Mouse (Mus musculus): ENCODE data around the gene Ntng1.

Ntng1 gene

DNA sequence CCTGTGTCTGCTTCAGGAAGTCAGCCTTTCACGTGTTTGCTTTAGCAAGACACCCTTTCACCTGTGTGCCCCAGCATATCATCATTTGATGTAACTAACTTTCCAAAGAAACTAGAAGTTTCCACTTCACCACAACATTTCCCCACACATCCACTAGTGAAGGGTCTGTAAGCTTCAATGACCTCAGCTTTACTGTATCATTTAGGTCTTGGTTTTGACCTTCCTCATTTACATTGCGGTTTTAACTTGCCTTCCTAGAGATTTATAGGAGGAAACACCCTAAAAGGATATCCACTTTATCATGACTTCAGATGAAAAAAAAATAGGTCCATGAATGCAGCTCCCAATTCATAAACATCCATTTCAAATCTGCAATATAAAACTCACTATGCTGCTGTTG lies 89.7 kb downstream of the Ntng1 start:
- no peak for DNase-seq (ENCODE audit: low spot score in 2 of 2)

DNA sequence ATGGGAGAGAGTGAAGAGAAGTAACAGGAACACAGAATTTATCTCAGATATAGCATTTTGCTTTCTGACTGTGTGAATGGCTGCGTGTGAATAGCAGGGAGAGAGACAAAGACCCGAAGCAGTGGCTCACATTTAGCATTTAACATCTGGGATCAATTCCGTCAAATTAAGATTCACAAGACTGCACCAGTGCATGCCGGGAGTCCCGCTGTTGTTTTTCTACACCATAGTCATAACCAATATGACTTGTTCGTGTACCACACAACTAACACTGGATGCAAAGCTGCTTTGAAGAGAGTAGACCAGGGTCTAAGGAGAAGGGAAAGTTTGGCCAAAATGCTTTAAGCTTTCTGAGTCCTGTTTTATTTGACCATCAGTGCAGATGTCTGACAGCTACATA lies 95.7 kb downstream of the Ntng1 start:
- no peak for DNase-seq (ENCODE audit: low spot score in 2 of 2)

DNA sequence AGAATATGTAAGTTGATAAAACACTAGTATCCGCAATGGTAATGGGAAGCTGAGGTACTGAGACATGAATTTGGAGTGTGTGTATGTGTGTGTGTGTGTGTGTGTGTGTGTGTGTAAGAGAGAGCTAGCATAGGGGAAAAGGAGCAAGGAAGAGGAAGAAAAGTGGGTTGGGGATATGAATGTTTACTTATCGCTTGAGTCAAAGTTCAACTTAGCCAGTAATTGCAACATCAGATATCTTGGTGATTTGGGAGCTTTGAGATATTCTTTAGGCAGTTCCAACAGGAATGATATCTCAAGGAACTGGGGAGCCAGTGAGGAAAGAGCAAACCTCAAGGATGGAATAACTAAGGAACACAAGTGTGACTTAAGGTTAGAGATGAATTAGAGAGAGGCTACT lies 97.1 kb downstream of the Ntng1 start:
- DNase-seq (ENCODE audit: low spot score in 2 of 2) = no peak

DNA sequence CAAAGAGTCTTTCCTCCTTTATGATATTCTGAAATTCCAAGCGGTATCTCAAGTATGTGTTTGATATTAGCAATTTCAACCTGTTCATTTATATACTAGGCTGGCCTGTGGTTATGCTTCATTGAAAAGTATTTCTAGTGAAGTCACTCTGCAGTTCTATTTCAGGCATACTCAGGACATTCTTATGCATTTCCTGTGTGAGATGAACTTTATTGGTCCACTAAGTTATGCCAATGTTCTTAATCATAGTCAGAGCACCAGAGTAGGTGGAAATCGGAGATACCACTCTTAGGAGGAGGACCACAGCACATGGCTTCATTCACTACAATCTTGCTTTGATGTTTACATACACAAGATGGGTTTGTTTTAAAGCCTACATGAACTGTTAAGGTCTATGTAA lies 99.6 kb downstream of the Ntng1 start:
- no peak for DNase-seq (ENCODE audit: low spot score in 2 of 2)

DNA sequence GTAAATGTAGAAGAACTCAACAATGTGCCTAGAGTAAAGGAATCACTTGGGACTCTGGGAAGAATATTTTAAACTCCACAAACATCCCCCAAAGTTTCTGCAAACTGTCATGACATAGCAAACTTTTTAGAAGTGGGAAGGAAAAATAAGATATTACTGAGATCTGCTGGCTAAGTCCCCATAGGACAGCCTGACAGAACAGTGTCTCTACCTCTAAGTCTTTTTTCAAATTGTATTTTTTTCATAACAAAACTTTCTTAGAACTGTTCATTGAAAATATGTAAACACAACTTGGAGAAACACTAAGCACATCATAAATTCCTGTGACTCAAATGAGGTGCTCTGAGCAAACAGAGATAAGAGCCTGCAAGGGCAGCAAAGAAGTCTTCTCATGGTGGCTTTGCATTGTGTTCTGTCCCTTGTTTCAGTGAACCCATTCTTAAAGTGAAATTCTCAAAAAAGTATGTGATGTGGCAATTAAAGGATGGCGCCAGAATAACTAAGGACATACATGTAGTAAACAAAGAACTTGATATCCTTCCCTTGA lies 100.1 kb downstream of the Ntng1 start:
- no peak for DNase-seq (ENCODE audit: low spot score in 2 of 2)

DNA sequence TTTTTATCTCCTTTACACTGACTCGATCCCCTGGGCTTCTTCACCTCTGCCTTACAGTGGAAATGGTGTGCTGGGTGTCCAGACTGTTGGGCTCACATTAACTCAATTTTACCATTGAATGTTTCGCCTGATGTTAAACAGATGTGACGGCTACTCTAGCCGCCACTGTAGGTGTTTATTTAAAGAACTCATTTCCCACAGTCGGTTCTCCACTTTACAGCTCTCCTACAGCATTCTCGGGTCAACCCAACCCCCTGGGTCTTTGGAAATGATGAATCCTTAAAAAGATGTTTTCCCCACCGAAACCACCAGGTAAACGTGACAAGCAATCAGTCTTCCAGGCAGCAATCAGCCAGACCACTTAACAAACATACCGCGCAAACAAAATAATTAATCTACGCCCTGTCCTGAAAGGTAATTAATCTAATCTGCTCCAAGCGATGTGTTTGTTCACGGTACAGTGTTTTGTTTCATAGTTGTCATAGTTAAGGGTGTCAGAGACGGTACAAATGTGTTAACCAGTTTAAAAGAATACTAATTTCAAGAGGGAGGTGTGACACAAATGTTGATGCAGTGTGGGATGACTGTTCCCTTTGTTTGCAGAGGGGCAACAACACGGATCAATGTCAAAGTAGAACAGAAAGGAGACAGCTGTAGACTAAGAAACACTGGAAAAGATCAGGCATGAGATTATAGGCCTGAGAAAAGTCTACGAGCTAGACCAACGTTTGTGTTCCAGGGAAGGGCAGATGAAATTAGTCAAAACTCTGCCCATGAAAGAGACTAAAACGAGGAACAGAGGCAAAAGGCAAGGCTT lies 120.8 kb downstream of the Ntng1 start:
- no peak for DNase-seq (ENCODE audit: low spot score in 2 of 2)

DNA sequence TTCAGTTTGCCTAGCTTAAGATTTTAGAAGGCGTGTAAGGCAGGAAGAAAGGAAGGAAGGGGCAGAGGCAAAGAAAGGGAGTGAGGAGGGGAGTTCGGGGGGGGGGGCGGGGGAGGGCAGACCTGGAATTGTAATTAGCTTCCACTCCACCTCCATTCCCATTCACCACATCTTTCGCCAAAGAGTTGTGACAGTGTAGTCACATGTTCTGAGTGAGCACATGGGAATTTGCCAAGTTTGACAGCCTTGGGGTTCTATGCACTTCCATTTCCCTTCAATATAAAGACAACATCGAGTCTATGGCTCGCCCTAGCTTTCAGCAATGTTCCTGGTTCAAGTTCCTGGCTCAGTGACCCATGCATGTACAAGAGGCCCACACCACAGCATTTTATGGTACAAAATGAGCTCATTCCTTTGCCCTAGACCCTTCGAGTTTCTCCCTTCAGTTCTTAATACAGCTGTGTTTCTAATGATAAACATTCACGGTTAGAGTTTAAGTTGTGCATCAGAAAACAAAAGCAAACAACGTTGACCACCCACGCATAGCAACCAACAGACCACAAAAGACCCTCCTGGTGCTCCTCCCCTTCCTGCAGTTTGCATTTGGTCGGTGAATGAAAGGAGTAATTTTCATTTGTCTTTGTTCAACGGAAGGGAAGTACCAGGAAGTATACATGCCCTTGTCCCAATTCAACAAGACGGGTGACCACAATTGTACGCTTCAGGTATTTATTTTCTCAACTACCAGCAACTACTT lies 132.8 kb downstream of the Ntng1 start:
- DNase-seq (ENCODE audit: low spot score in 2 of 2) = no peak

DNA sequence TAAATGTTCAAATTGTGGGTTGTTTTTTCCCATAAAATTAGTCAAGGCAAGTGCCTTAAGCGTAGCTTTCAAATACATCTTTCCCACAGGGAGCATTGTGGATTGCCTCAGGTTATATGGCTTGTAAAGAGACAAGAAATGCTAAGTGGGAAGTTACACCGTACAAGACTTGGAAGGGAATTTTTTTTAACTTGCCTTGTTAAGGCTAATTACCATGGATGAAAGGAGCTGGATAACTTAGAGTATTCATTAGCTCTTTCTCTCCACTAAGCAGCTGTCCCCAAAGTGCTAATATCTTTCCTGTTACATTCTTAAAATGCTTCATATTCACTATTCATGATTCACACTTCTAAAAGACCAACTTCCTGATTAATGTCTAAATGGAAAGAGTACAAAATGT lies 133.4 kb downstream of the Ntng1 start:
- no peak for DNase-seq (ENCODE audit: low spot score in 2 of 2)

DNA sequence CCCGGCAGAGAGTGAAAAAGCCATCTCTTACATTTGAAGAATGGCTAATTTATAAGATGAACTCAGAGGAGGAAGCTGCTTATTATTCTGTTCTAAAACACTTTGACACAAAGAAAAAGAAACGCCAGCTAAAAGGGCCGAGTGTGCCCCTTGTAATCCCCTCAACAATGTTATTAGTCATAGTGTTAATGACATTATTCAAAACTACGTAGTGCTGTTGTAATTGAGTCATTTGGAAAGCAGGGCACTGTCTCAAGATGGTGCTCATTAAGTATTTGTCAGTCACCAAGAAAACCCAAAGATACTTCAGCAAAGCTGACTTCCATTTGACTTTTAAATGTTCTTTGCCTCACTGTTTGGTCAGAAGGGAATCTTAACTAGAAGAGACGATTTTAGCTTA lies 143.5 kb downstream of the Ntng1 start:
- DNase-seq (ENCODE audit: low spot score in 2 of 2) = no peak

DNA sequence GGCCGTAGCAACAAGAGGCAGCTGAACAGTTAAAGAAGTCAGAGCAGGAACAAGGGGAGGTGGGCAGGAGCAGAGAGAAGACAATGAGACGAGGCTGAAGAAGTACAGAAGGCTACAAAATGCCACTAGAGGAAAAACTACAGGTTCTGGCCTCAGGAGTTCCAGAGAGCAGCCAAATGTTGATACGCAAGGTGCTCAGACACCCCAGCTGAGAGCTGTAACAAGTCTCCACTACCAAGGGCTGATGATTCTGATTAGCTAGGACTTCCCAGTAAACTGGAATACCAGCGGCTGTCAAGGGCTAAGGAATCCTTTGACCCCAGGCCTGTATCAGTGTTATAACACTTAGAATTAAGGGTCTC lies 148.2 kb downstream of the Ntng1 start:
- no peak for DNase-seq (ENCODE audit: low spot score in 2 of 2)

DNA sequence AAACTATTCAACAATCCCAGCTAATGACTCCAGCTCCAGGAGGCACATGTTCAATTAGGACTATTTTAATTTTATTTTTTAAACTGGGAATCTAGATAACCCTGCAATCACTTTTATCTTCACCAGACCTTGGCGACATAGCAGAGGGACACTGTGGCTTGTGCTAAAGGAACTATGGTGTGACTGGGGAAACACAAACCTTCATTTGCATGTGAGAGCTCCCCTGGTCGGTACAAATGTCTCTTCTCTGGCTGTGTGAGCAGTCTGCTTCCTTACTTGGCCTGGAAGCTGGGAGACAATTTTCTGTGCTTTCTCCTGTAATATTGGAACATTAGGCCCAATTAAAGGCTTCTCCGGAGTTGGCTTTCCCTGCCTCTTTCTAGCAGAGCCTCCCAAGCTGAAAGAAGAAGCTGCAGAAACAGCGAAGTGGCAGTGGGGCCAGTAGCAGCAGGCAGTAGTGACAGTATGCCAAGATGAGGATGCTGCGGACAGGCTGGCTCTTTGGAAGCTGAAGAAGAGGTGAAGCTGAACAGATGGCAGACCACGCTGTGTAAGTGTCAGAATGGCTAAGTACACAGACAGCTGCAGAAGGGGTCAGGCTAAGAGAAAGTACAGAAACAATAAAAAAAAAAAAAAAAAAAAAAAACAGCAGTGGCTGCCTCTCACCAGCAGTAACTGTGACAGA lies 148.7 kb downstream of the Ntng1 start:
- DNase-seq (ENCODE audit: low spot score in 2 of 2) = no peak

DNA sequence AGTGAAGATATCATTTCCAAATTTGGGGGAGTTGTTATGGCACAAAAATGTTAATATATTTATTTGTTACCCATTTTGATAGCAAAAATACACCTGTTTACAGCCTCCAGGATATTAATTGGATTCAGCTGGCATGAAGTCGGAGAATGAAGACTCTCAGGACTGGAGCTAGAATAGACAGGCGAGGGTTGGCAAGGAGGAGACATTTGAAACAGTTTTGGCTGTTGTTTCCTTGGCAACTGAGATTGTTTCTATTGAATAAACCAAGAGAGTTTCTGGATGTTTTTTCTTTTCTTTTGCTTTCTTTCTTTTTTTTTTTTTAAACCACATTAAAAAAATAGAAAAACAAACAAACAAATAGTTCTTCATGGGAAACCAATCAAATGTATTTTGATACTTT lies 159.7 kb downstream of the Ntng1 start:
- no peak for DNase-seq (ENCODE audit: low spot score in 2 of 2)

DNA sequence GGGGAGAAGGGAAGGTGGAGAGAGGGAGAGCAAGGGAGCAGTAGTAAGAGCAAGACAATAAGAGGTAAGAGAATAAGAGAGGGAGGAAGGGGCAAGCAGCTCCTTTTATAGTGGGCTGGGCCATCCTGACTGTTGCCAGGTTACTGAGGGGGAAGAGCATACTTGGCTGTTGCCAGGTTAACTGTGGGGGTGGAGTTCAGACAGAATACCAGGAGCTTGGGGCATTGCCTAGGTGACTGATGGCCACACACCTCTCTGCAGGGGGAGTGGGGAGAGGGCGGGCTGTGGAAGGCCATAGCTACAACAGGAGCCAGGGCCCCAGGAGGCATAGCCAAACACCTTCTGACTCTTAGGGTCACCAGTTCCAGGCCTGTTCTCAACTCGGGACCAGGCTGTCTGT lies 166.2 kb downstream of the Ntng1 start:
- no peak for DNase-seq (ENCODE audit: low spot score in 2 of 2)

DNA sequence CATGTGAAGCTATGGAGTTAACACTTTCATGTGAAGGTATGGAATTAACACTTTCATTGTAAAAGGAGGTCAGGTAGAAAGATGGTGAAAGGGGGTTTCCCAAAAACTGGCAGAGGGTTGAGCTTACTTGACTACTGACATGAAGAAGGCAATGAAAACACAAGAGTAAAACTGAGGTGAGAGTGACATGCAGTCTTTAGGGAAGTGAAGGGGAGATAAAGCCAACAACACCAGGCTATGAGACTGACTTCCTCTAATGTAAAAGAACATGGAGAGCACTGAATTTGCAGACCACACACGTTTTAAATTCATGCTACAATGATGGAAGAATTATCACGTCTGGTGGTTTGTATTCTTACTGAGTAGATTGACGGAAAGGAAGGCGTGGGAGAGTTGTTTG lies 168.7 kb downstream of the Ntng1 start:
- DNase-seq (ENCODE audit: low spot score in 2 of 2) = no peak

DNA sequence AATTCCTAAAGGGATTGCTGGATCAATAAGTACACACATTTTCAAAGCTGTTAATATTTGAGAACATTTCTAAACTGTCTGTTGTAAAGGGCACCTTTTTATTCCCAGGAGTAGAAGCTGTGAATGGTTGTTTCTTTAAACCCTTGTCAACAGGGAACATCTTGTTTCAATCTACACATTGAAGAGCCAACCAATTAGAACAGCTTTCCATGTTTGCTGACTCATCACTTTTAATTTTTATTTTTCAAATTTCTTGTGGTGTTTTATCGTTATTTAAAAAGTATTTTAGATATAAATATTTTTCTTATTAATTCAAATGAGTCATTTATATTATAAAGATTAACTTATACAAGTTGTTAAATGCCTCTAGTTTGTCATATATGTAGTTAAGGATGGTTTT lies 172.3 kb downstream of the Ntng1 start:
- no peak for DNase-seq (ENCODE audit: low spot score in 2 of 2)

DNA sequence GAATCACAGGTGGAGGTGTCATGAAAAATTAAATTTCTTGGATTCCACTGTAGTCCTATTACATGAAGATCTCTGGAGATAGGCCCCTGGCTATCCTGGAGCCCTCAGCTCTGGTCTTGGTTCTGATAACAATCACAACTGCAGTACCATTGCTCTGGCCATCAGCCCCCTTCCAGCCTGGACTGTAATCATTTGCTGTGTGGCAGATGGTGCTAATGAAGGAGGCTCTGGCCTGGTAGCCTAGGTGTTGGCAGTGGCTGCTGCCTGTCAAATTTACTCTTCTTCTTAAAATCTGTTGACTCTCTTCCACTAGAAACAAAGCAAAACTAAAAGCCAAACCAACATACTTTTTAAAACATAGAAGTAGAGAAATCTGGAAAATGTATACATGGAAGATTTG lies 173.6 kb downstream of the Ntng1 start:
- no peak for DNase-seq (ENCODE audit: low spot score in 2 of 2)

DNA sequence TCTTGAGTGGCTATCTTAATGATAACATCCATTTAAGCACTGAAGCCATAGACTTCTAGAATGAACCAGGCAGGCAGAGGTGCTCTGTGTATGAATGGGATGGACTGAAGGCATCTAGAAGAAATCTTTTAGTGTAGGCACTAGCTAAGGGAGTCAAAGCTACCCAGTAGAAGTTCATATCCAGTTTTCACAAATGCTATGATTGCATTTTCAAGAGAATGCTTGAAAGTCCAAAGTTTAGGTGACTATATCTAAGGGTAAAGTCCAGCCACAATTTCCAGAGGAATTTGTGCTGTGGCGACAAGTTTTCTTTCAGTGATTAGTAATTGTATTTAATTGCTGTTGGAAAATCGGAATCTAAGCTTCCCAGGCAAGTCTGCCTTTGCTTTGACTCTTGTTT lies 181.2 kb downstream of the Ntng1 start:
- DNase-seq (ENCODE audit: low spot score in 2 of 2) = no peak

DNA sequence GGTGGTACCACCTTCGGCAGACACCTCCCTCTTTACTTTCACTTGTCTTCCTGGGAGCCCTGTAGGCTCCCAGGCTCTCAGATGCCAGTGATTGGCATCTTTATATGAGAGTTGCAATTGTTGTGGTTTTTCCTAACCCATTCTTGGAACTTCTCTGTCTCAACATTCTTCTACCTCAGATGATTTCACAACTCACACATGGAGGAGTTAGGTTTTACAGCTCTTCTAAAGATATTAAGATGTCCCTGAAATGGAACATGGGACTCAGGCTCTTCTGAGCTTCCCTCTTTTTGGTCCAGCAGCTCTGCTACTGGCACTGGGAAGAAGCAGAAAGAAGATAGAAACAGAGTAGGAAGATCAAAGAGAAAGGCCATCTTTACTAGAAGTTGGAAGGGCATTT lies 200.9 kb downstream of the Ntng1 start:
- DNase-seq (ENCODE audit: low spot score in 2 of 2) = no peak

DNA sequence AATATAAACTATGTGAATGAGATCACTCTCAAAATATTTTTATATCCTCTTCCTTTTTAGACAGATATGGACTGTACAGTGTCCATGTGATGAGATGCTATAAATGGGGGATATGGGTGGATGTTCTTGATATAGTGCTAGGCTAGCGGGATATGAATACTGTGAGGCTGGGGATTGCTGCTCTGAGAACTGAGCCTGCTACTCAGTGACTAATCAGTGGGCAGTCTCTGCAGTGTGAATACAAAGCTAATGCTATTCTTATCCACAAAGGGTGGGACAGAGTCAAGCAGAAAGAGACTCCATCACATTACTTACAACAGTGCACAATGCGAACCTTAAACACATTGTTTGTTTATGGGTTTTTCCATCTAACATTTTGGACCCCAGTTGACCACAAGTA lies 206.2 kb downstream of the Ntng1 start:
- no peak for DNase-seq (ENCODE audit: low spot score in 2 of 2)

DNA sequence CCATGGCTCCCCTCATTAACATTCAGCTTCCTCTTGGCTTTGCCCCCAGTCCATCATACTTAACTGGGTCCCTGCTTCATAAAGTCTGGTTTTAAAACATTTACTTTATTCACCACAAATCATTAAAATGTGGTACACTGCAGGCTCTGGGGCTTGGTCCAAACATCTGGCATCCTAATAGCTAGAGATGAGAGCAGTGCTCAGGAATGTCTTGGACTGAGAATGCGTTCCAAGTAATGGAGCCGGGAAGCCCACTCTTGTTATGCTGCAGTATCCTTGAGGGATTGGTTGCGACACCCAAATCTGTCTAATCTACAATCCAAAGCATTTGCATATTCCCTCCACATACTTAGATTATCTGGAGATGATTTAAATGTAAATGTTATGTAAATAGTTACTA lies 207.5 kb downstream of the Ntng1 start:
- no peak for DNase-seq (ENCODE audit: low spot score in 2 of 2)

DNA sequence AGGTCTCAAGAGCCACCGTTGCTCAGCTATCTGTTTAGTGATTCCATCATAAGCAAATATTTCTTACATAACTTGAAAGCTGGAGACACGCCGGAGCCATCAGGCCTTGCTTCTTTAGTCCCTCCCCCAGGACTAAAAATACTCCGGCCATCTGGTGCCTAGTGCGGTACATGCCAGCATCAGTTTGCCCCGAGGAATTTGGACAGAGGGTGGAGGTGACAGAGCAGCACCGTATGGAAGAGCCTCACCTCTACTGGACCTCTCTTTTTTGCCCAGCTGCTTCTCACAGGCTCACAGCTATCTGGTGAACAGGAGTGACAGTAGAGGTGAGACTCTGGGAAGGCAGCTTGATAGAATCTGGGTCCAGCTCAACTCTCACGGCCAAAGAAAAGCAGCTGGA lies 211.6 kb downstream of the Ntng1 start:
- no peak for DNase-seq (ENCODE audit: low spot score in 2 of 2)

DNA sequence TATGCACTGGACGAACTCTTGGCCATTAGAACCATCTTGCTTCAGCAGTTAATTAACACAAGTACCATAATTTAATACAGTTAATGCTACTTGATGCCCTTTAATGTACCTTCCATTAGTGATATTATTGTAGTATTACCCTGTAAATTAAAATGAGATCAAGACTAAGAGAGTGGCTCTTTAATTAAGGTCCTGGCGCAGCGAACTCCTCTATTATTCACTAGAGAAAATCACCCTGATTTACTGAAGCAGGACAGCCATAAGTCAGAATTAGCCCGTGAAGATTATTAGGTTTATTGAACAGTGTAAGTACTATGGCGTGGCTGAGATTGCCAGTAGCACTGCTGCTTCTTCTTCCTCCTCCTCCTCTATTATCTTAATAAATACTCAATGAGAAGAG lies 212.8 kb downstream of the Ntng1 start:
- no peak for DNase-seq (ENCODE audit: low spot score in 2 of 2)

DNA sequence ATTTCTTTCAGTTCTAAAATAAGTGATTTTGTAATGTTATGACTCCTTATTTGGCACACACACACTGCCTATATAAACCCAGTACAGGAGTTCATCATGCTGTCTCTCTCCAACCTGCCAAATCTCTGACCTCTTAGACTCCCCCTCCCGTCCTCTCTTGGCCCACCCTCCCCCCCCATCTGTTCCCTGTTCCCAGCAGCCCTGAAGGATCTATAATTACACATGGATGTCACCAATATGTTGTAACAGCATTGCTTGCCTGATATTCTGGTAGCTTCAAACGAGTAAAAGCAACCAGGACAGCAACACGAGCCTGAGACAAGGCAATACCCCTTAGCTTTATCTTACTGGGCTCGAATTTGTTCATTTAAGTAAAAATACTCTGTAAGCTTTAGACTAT lies 220.0 kb downstream of the Ntng1 start:
- DNase-seq (ENCODE audit: low spot score in 2 of 2) = no peak

Data from natural killer cell, adult 2 months (primary cell).